Mouse (Mus musculus) lung, adult 2 months (tissue): ENCODE results near the gene Prss40.

Experiments used
- CTCF ChIP-seq: fragments of 200-500 bp; IDR thresholded peaks from 2 replicates; pipeline ENCODE4 v1.5.1; 2011; ENCODE audit warnings: mild to moderate bottlenecking, low read length, control low read depth; ENCODE audit not compliant: insufficient read depth
- POLR2A ChIP-seq: fragments of 200-500 bp; IDR thresholded peaks from 2 replicates; pipeline ENCODE4 v1.6.1; 2011; ENCODE audit warnings: low read depth, mild to moderate bottlenecking, control low read depth, low read length, borderline replicate concordance; ENCODE audit errors: extremely low read depth

- TF ChIP-seq CTCF (no peak), POLR2A (no peak)
Observed at GRCm38 (mm10) chr1:34510575-34510981, 50.2 kb downstream of the Prss40 start.
